Mouse (Mus musculus) MEL (cell line): ENCODE results near the gene Eme2.

Experiments
- CTCF ChIP-seq, 3 experiments: IDR thresholded peaks in 2 of 3; conservative IDR thresholded peaks in 1 of 3; 2 replicates each; pipeline ENCODE4 v1.5.1; 2011 to 2012; ENCODE audit warnings: low read length in 3 of 3, low read depth in 2 of 3, mild to moderate bottlenecking in 2 of 3, improper control_type of control experiment in 1 of 3, inconsistent platforms in 1 of 3, mixed read lengths in 1 of 3, moderate library complexity in 1 of 3; ENCODE audit not compliant: control insufficient read depth in 1 of 3, insufficient read depth in 1 of 3, poor library complexity in 1 of 3, severe bottlenecking in 1 of 3
- NELFE ChIP-seq: IDR thresholded peaks from 2 replicates; pipeline ENCODE4 v1.6.1; 2011; ENCODE audit warnings: low read depth, low read length, improper control_type of control experiment
- ZC3H11A ChIP-seq: IDR thresholded peaks from 2 replicates; pipeline ENCODE4 v1.6.1; 2012; ENCODE audit warnings: low read depth, mild to moderate bottlenecking, inconsistent platforms, low read length, improper control_type of control experiment

GRCm38 (mm10) chr17:24861785-24862184 is 33.1 kb downstream of the Eme2 start:
- no peak for TF ChIP-seq NELFE
- TF ChIP-seq CTCF (IDR thresholded peaks at IDR 0.05 in 2 of 3, conservative IDR thresholded peaks at IDR 0.05 in 1 of 3; ENCODE audit: control insufficient read depth in 1 of 3, insufficient read depth in 1 of 3, low read depth in 2 of 3, low read length in 3 of 3, poor library complexity in 1 of 3, severe bottlenecking in 1 of 3): no peak
- TF ChIP-seq ZC3H11A: no peak
